Mouse (Mus musculus) stomach, embryonic 14.5 days (tissue): ENCODE data around the gene Nlrc5. TPM values are rescaled to one million over a fixed set of nuclear protein-coding genes. Genes with fewer than 3 reads are reported as not detected.
"Not testable (repeated sequence)": the region's sequence is repeated elsewhere in the genome, so short reads cannot be mapped to it uniquely, and the experiment has no call there.

Source experiments
- ATAC-seq: fragments of 200-750 bp; cut with Nextera tagmentation; 2 replicates; pipeline ENCODE4 v1.8.0; 2017; ENCODE audit warnings: low read depth, moderate TSS enrichment; ENCODE audit not compliant: insufficient number of reproducible peaks, insufficient read depth, low FRiP score
- H3K27ac ChIP-seq: fragments of 300-500 bp; sonication (generic); 2 replicates; pipeline ENCODE4 v1.5.1; 2014; ENCODE audit warnings: mild to moderate bottlenecking, low read length, moderate library complexity, mixed read lengths
- H3K27me3 ChIP-seq: fragments of 300-500 bp; sonication (generic); 2 replicates; pipeline ENCODE4 v1.6.1; 2014; ENCODE audit warnings: low read length, control low read depth, mixed read lengths; ENCODE audit not compliant: control insufficient read depth, insufficient read depth
- H3K36me3 ChIP-seq: fragments of 300-500 bp; sonication (generic); 2 replicates; pipeline ENCODE4 v1.6.1; 2014; ENCODE audit warnings: mild to moderate bottlenecking, control low read depth, low read length, moderate library complexity, mixed read lengths; ENCODE audit not compliant: control insufficient read depth, insufficient read depth
- H3K4me1 ChIP-seq: fragments of 300-500 bp; sonication (generic); 2 replicates; pipeline ENCODE4 v1.6.1; 2014; ENCODE audit warnings: low read length, control low read depth, mixed read lengths; ENCODE audit not compliant: control insufficient read depth, insufficient read depth
- H3K4me2 ChIP-seq: fragments of 300-500 bp; sonication (generic); replicated peaks from 2 replicates; pipeline ENCODE4 v1.6.1; 2014; ENCODE audit warnings: low read depth, low read length, control low read depth
- H3K4me3 ChIP-seq: fragments of 300-500 bp; sonication (generic); 2 replicates; pipeline ENCODE4 v1.5.1; 2014; ENCODE audit warnings: low read depth, low read length, control low read depth
- H3K9ac ChIP-seq: fragments of 300-500 bp; sonication (generic); replicated peaks from 2 replicates; pipeline ENCODE4 v1.6.1; 2014; ENCODE audit warnings: low read depth, mild to moderate bottlenecking, control low read depth, low read length, moderate library complexity, mixed read lengths
- H3K9me3 ChIP-seq: fragments of 300-500 bp; sonication (generic); 2 replicates; pipeline ENCODE4 v1.6.1; 2016; ENCODE audit warnings: low read depth, low read length, control low read depth; ENCODE audit not compliant: control insufficient read depth
- WGBS: fragments of 180-500 bp; shearing (Covaris S2); extraction: QIAGEN DNeasy Blood & Tissue Kit; methylation state at CpG from one replicate; pipeline ENCODE4 v1.1.7; 2014; 5-methylcytosine and 5-hydroxymethylcytosine counted together
- polyA plus RNA-seq: library from polyadenylated mRNA; unstranded; fragments of >200 nt; fragmentation: Nextera tagmentation; extraction: Ambion mirVana; gene quantifications from 2 replicates; pipeline ENCODE4 v1.2.1, GENCODE M21; 2014

Nlrc5 gene
- polyA plus RNA-seq, 1 experiment from 2014 or later = 1.4 TPM

DNA sequence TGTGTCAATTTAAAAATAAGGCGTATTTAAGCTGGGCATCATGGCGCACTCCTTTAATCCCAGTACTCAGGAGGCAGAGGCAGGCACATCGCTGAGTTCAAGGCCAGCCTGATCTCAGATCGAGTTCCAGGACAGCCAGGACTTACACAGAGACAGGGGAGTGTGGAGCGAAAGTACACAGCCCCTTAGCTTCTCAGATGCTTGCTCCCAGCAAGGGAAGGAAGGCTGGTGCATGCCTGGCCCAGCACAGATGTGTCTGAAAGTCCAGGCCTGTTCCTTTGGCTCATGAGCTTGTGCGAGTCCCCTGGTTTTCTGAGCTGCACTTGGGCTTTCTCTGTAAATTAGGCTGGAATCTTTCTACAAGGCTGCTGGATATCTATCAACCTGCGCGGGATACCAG lies 43.2 kb upstream of the Nlrc5 start:
- Histone ChIP-seq H3K4me2 (no peak overlapping the region), H3K4me3 (no peak overlapping the region), H3K36me3 (peaks cover 57% of the 10 kb centered on the region), H3K9me3 (no peaks in the 10 kb centered on the region), H3K4me1 (peaks cover 3% of the 10 kb centered on the region; the same call in 1 of the 2 replicates), H3K27me3 (no peaks in the 10 kb centered on the region), H3K27ac (no peak overlapping the region), H3K9ac (no peak overlapping the region)
- 97% methylated on average over 8 of the region's 8 CpGs for WGBS
- ATAC-seq = no peak

DNA sequence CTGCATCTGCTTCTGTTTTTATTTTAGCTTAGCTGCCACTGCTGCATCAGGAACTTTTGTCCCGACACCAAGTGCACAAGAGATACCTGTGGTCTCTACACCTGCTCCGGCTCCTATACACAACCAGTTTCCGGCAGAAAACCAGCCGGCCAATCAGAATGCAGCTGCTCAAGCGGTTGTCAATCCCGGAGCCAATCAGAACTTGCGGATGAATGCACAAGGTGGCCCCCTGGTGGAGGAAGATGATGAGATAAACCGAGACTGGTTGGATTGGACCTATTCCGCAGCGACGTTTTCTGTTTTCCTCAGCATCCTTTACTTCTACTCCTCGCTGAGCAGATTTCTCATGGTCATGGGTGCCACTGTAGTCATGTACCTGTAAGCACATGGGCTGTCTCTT lies 42.0 kb upstream of the Nlrc5 start:
- Histone ChIP-seq H3K4me1 (peaks cover 3% of the 10 kb centered on the region; the same call in 1 of the 2 replicates), H3K4me3 (no peak overlapping the region), H3K4me2 (no peak overlapping the region), H3K27ac (no peak overlapping the region), H3K27me3 (no peaks in the 10 kb centered on the region), H3K9ac (no peak overlapping the region), H3K36me3 (peaks cover 57% of the 10 kb centered on the region), H3K9me3 (no peaks in the 10 kb centered on the region)
- ATAC-seq = no peak
- WGBS = 83% methylated on average over 12 of the region's 12 CpGs

DNA sequence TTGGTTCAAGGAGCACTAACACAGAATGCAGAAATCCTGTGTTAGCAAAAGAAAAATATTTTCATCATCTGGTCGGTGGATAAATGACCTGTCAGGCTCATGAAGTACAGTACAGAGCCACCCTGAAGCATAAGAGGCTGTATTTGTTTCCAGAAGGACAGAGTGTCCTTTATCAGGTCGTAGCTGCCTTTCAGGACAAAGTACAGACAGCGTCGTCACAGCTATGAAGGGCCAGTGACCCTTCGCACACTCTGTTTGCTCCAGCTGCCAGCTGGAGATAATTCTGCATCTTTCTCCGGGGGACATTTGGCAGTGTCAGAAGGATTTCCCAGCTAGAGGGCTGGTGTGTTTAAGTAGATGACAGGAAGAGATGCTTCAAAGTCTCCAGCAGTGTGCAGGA lies 41.5 kb upstream of the Nlrc5 start:
- Histone ChIP-seq H3K4me2 (no peak overlapping the region), H3K27me3 (no peaks in the 10 kb centered on the region), H3K27ac (no peak overlapping the region), H3K9me3 (no peaks in the 10 kb centered on the region), H3K4me3 (no peak overlapping the region), H3K9ac (no peak overlapping the region), H3K36me3 (peaks cover 57% of the 10 kb centered on the region), H3K4me1 (peaks cover 3% of the 10 kb centered on the region; the same call in 1 of the 2 replicates)
- 52% methylated on average over 6 of the region's 6 CpGs for WGBS
- no peak for ATAC-seq

DNA sequence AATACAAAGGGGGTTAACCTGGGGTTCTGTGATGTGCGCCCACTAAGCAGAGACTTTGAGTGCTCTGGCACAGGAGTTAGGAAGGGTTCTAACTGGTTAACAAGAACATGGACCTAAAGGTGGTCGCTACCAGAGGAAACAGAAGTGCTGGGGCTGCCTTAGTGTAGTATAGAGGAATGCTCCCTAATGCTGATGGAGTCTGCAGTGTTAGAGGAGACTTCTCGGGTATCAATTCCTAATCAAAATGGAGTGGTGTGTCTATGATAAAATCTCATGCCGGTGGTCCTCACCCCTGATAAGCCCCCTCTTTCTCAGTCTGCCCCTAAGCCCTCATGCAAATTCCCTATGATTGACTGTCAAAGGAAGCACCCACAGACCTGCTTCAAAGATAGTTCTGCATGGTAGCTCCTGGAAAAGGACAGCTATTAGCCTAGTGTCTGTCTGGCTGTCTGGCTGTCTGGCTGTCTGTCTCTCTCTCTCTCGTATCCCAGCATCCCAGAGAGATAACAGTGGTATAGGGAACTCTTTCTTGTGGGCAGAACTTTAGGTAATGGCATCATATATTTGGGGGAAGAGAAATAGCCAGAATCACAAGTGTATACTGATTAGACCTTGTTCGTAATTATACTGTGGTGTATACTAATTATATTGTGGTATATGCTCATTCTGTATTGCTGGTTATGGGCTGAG lies 38.2 kb upstream of the Nlrc5 start:
- Histone ChIP-seq H3K4me2 (no peak overlapping the region), H3K27me3 (no peaks in the 10 kb centered on the region), H3K36me3 (peaks cover 39% of the 10 kb centered on the region), H3K9me3 (no peaks in the 10 kb centered on the region), H3K27ac (no peak overlapping the region), H3K4me1 (no peaks in the 10 kb centered on the region), H3K9ac (no peak overlapping the region), H3K4me3 (no peak overlapping the region)
- ATAC-seq = no peak
- 90% methylated on average over 6 of the region's 6 CpGs for WGBS

DNA sequence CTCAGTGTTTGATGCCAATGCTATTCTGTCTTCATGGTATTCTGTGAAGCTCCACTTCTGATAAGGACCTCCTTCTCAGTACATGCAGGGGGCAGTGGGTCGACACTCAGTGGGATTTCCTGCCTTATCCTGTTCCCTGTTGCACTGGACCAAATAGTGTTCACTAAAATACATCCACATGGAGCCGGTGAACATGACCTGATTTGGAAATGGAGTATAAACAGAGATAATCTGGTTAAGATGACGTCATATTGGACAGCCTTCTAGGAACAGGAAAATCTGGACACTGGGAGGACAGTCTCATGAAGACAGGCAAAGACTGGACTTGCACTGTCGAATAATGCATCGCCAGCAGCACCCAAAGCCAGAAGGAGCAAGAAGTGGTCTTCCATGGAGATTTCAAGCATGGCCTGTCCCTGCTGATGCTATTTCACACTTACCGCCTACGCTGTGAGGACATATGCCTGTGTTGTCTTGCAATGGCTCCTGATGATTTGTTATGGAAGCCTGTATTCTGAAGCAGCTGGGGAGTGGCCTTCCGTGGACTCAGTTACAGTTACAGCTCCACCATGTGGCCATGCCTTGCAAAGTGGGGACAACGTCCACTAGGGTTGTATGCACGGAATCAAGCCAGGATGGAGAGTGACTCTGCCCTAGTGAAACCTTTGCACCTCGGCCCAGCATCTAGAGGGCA lies 37.0 kb upstream of the Nlrc5 start:
- H3K9me3 ChIP-seq = no peaks in the 10 kb centered on the region
- H3K36me3 ChIP-seq = peaks cover 28% of the 10 kb centered on the region
- peak; percentile 58; the same call in 1 of the 2 replicates for ATAC-seq
- H3K27me3 ChIP-seq = no peaks in the 10 kb centered on the region
- 61% methylated on average over 11 of the region's 11 CpGs for WGBS
- H3K9ac ChIP-seq = no peak overlapping the region
- no peak overlapping the region for H3K4me2 ChIP-seq
- no peak overlapping the region for H3K27ac ChIP-seq
- H3K4me1 ChIP-seq = no peaks in the 10 kb centered on the region
- no peak overlapping the region for H3K4me3 ChIP-seq

DNA sequence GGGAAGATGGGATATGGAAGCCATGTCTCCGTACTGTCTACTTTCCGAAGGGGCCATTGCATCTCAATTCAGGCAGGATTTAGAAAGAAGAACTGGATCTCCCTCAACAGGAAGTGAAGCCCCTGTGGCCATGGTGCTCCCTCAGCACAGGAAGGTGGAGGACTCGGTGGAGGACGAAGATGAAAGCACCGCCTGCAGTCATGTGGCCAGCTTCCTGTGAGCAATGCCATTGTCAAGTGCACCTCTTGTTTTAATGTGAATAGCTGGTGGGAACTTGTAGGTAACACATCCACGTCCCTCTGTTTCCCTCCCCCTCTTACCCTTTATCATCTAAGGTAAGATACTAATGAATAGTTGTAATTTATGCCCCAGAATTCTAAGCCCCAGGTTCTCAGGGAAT lies 35.6 kb upstream of the Nlrc5 start:
- Histone ChIP-seq H3K27me3 (no peaks in the 10 kb centered on the region), H3K4me3 (no peak overlapping the region), H3K9ac (no peak overlapping the region), H3K4me2 (no peak overlapping the region), H3K27ac (no peak overlapping the region), H3K4me1 (no peaks in the 10 kb centered on the region), H3K9me3 (no peaks in the 10 kb centered on the region), H3K36me3 (peaks cover 17% of the 10 kb centered on the region)
- 81% methylated on average over 6 of the region's 6 CpGs for WGBS
- ATAC-seq = no peak

DNA sequence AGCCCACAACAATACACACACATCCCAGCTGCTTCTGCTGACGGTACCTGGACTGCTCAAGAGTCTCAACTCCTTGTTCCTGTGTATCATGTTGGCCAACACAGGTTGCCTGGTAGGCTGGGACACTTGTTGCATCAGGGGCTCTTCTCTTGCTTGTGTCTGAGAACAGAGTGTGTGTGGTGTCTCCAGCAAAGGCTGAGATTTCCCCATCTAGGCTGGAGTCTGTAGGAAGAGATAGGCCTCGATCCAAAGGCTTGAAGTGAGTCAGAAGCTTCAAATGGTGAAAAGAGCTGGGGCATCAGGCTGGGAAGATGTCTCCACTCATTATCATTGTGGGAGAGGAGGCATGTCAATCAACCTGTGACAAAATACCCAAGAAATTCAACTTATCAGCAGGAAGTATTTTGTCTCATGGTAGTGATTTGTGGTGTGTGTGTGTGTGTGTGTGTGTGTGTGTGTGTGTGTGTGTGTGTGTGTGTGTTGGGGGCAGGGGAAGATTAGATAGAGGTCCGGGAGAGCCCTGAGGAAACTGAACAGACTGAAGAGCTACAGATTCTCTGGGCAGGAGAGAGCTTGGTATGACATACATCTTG lies 34.7 kb upstream of the Nlrc5 start:
- Histone ChIP-seq H3K27me3 (no peaks in the 10 kb centered on the region), H3K4me1 (no peaks in the 10 kb centered on the region), H3K27ac (no peak overlapping the region), H3K9ac (no peak overlapping the region), H3K4me2 (no peak overlapping the region), H3K4me3 (no peak overlapping the region), H3K9me3 (no peaks in the 10 kb centered on the region), H3K36me3 (peaks cover 9% of the 10 kb centered on the region)
- ATAC-seq = no peak
- WGBS = 67% methylated on average over 3 of the region's 3 CpGs

DNA sequence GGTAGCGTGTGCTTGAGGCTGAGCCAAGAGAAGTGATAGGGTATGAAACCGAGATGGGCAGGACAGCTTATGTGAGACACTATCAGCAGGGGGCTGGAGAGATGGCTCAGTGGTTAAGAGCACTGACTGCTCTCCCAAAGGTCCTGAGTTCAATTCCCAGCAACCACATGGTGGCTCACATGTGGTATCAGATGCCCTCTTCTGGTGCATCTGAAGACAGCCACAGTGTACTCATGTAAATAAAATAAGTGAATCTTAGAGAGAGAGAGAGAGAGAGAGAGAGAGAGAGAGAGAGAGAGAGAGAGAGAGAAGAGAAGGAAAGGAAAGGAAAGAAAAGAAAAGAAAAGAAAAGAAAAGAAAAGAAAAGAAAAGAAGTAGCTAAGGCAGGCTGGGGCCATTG lies 34.2 kb upstream of the Nlrc5 start:
- H3K4me2 ChIP-seq, ATAC-seq, H3K4me3 ChIP-seq, H3K9me3 ChIP-seq, H3K9ac ChIP-seq, H3K36me3 ChIP-seq, H3K27me3 ChIP-seq, H3K27ac ChIP-seq, H3K4me1 ChIP-seq: not testable (repeated sequence)
- 81% methylated on average over 2 of the region's 2 CpGs for WGBS
